Mouse (Mus musculus): ENCODE results near the gene Gm10375. TPM values are rescaled to one million over a fixed set of nuclear protein-coding genes. Genes with fewer than 3 reads are reported as not detected.

The Gm10375 gene
- not detected in 2 replicates for polyA plus RNA-seq (2012; rRNA removed)

GRCm38 (mm10) chr14:43607913-43608312 lies at the start of gene Gm10375:
Gm10375 (minus strand) TSS chr14:43608013.

DNA sequence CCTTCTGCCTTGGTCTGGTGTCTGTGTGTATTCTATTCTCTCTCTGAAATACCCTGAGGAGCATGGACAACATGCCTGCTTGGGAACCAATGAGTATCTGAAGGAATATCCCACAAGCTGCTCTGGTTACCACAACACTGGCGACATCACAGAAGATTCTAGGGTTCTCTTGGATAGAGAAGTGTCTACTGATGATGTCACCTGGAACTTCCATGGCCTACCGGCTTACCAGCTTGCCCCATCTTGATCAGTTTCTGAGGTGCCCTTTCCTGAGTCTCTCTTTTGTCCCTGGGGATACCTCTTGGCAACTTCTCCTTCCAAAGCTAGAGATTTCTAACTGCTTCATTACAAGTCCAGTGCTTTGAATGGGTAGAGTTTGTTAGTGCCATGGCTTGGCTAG lies 28.8 kb downstream of the Gm10375 start, which contains the start of gene Gm17654:
Gene Gm17654, minus strand, starts transcription at position 101 of the 400 bp plus-strand sequence.

Other genes starting within 250 kb of the Gm10375 start
- not detected in 2 replicates for gene Gm8138, start 191.7 kb downstream of the Gm10375 start, polyA plus RNA-seq (2012; rRNA removed)
- not detected in 2 replicates for gene Gm5799, start 64.4 kb downstream of the Gm10375 start, polyA plus RNA-seq (2012; rRNA removed)
- gene Gm17654, start 28.9 kb downstream of the Gm10375 start, polyA plus RNA-seq (2012; rRNA removed) = not detected in 2 replicates
- not detected in 2 replicates for gene Gm8165, start 69.2 kb upstream of the Gm10375 start, polyA plus RNA-seq (2012; rRNA removed)
- gene Gm7324, start 89.8 kb upstream of the Gm10375 start, polyA plus RNA-seq (2012; rRNA removed) = 0.44 and 0.55 TPM in 2 replicates
- not detected in 2 replicates for gene Gm16506, start 119.5 kb upstream of the Gm10375 start, polyA plus RNA-seq (2012; rRNA removed)
- gene Gm6526, start 139.9 kb upstream of the Gm10375 start, polyA plus RNA-seq (2012; rRNA removed) = not detected in 2 replicates
- not detected in 2 replicates for gene Gm8180, start 176.7 kb upstream of the Gm10375 start, polyA plus RNA-seq (2012; rRNA removed)